Mouse (Mus musculus) activated CD4-positive, CD25-positive, alpha-beta regulatory T cell, adult 4 months (primary cell): ENCODE measurements around the gene Sgce. TPM values are rescaled to one million over a fixed set of nuclear protein-coding genes. Genes with fewer than 3 reads are reported as not detected.
"Not testable (repeated sequence)": the region's sequence is repeated elsewhere in the genome, so short reads cannot be mapped to it uniquely, and the experiment has no call there.

ENCODE experiments used
- ATAC-seq: one replicate; pipeline ENCODE4 v1.8.0; 2017
- polyA plus RNA-seq, 2 experiments: library from polyadenylated mRNA; unstranded; fragments of 100-300 nt; shearing (Covaris generic); gene quantifications; one replicate each; pipeline ENCODE4 v1.2.1; 2017

Gene Sgce
- under 1 TPM in 1 of 2 experiments, not detected in 1; 0.54 TPM for polyA plus RNA-seq

DNA sequence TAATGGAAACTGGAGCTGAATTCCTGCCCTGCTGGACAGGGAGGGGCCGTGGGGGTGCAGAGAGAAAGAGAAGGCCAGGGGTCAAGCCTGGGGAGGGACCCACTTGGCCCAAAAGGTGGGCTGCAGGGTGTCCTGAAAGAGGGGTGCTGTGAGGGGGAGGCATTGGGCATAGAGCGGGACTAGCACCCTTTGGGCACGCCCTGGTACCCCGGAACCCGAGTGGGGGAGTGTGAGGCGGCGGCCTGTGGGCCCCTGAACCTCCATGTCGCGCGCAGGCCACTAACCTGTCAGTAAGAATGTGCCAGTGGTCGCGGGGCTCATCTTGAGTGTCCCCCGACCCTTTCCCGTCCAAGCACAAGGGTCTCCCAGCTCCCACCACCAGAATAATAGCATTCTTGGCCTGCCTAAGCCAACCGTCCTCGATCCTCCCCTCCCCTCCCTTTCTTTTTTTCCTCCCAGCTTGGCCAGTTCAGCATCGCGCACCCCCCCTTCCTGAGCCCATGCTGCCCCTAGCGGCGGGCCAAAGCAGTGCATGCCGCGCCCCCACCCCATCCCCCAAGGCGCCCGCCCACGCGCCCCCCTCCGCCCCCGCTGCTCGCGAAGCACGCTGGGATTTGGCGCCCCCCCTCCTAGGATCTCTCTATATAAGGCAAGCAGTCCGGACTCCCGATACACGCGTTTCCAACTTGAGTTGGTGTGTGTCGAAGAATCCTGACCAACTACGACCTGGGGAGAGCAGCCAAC, at the start of gene Sgce, which contains the start of gene Peg10:
Sgce (minus strand) TSS at position 512 of the 744 bp plus-strand sequence.
Peg10 (plus strand) TSS at position 611 of the 744 bp plus-strand sequence.
- no peak for ATAC-seq

DNA sequence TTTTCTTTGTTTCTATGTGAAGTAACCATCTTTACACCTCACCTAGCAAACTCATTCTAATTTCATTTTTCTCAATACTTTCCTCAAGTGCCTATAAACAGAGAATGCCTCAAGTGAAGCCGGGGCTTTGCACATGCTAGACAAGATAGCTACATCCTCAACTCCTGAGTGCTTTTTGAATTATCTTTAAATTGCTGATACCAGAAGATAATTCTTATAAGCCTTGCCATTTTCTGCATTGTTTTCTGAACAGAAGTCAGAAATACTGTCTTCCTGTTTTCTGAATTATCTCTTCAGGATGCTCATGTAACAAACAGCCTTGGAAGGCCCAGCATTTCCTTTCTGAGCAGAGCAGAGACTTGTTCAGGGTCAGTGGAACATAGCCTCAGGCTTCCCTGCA, 49.3 kb upstream of the Sgce start:
- no peak for ATAC-seq

- ATAC-seq = no peak
Observed at GRCm38 (mm10) chr6:4762252-4762651, 15.2 kb upstream of the Sgce start.

GRCm38 (mm10) chr6:4761415-4762142, 14.6 kb upstream of the Sgce start:
- not testable (repeated sequence) for ATAC-seq

DNA sequence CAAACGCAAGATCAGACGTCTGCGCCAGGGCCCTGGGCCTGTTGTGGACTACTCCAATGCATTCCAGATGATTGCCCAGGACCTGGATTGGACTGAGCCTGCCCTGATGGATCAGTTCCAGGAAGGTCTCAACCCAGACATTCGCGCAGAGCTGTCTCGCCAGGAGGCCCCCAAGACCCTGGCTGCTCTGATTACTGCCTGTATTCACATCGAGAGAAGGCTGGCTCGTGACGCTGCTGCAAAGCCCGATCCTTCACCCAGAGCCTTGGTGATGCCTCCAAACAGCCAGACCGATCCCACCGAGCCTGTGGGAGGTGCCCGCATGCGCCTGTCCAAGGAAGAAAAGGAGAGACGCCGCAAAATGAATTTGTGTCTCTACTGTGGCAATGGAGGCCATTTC, 7.9 kb upstream of the Sgce start:
- ATAC-seq = no peak

- no peak for ATAC-seq
Observed at GRCm38 (mm10) chr6:4754286-4754685, 7.3 kb upstream of the Sgce start.

DNA sequence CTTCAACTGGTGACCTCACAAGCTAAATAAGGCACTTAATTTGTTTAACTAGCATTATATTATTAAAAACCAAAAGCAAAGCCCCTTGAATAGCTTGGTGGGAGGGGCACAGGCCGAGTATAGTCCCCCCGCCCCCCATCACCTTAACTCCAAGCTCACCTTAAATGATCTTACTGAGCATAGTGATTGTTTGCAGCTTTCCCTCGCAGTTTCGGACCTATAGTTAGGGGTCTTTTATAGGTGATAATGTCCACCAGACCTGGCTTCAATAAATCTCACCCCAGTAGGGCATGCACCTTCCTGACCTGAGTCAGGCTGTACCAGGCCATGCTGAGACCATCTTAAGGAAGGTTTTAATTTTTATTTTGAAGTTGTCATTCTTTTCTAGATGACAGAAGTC, 4.3 kb upstream of the Sgce start:
- no peak for ATAC-seq

DNA sequence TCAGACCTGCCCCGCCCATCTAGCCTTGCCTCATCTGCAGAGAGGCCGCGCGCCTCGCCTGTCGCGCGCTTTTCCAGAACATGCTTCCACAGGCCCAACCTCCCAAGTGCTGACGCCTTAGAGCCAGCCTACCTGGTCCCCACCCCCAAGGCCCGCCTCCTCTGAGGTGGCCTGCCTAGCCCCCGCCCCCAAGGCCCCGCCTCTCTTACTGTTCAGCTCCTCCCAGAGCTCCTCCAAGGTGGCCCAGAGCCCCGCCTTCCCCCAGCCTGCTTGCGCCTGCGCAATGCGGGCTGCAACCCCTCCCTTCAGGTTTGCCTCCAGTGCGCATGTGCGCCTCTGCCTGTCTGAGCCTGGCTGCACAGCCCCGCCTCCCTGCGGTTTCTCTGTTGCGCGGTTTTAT, 2.1 kb upstream of the Sgce start:
- ATAC-seq = peak; percentile 32

DNA sequence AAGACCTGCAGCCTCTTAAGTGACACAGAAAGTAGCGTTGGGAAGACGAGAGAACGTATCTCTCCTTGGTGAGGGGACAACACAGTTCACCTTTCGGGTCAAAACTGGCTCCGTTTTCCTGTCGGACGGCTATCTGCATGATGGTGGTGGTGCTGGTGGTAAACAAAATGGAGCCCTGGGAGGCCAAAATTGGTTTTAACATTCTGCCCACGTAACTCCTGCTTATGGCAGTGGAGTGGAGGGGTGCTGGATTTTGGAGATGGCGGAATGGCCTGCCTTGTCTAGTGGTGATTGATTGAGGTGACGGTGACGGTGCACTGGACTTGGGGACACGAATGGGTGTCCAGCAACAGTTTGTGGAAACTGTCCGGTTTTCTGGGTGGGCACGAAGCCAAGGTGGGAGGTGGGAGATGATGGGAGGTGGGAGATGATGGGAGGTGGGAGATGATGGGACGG, 1.5 kb upstream of the Sgce start:
- no peak for ATAC-seq

DNA sequence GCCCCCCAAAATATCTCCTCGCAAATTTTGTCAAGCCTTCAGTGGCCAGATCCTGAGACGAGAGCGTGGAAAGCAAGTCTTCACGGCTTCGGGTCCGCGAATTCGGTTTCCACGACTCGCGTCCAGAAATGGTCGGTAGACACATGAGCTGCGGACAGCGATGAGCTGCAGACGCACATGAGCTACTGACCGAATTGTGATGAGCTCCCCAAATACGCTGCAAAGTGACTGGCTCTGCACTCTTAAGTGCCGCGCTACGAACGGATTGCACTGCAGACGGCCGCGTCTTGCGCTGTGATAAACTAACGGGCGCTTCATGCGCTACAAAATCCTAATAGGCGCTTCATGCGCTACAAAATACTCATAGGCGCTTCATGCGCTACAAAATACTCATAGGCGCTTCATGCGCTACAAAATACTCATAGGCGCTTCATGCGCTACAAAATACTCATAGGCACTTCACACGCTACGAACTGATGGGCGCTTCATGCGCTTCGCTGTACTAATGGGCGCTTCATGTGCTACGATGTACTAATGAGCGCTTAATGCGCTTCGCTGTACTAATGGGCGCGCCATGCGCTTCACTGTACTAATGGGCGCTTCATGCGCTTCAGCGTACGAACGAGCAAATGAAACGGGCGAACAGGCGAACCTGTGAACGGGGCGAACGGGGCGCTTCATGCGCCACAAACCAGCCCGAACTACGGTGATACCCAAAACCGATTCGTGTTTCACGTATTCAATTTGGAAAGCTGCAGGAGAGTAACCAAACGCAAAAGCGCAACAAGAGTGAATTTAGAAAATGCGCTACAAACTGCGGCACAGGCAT, 884 bp upstream of the Sgce start:
- no peak for ATAC-seq

DNA sequence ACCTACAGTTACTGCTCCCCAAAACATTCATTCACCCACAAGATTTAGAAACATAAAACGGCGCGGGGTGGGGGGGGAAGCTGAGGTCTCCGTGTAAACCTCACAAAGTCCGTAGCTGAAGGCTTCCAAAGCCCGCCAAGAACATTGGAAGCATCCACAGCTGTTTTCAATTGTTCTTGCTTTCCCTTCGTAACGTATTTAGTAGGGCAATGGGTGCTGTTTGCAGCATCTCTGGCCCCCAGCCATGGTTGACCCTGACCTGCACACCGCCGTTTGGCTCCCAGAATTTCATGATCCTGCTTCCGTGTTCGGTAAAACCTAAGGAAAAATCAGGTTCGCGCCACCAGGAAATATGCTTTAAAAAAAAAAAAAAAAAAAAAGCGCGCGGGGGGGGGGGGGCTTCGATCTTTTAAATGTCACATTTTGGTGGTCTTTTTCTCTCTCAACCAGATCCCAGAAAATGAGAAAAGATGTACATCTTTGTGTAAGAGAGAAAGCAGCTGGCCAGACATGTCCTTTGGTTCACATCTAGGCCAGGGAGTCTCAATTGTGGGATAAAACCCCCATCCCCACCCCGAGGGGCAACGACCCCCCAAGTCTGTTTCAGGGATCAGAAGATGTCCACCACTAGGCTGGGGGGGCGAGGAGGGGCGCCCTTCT, 841 bp downstream of the Sgce start:
- no peak for ATAC-seq

DNA sequence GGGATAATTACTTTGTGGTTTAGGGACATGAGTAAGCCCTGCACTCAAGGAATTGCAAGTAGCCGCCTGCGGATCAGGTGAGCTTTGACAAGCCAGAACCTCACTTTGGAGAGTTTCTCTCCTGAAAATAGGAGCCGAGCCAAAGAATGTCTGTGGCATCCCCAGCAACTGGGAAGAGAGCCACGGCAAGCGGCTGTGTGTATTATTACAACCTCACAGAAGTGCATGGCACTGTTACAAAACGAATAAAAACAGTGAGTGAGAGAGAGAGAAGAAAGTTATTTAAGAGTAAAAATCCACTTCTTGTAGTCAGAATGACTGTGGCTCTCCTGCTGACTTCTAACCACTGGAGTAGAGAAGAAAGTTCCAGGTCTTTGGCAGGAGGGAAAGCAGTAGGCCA, 6.5 kb downstream of the Sgce start:
- ATAC-seq = no peak

DNA sequence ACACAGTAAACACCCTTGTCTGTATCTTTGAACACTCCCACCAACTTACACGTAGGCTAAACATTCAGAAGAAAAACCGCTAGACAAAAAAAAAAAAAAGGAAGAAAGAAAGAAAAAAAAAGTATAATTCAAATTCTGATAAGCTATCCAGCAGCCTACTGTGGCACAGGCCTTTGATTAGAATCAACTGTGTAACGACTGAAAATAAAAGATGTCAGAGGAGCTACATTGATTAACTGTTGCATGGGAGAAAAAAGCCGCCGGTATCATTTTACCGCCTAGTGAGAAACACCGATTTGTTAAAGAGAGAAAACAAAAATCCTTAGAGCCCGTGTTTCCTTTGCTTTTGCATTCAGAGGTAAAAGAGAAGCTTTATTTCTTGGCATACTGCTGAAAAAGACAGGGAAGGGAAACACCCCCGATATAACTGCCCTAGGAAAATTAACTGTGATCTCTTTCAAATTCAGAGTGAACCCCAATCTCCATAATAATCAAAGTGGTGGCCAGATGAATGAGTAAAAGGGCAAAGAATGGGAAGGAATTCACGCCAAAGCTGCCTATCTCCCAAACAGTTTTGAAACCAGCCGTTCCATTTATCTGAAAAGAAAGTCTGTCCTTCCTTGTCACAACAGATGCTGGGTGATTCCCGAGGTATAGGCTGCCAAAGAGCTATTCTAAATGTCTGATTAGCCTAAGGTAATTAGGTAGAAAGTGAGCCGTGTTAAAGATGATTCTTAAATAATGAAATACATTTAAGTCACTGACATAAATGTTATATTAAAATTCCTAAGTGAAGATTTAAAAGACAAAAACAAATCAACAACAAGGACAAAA, 7.3 kb downstream of the Sgce start:
- no peak for ATAC-seq

DNA sequence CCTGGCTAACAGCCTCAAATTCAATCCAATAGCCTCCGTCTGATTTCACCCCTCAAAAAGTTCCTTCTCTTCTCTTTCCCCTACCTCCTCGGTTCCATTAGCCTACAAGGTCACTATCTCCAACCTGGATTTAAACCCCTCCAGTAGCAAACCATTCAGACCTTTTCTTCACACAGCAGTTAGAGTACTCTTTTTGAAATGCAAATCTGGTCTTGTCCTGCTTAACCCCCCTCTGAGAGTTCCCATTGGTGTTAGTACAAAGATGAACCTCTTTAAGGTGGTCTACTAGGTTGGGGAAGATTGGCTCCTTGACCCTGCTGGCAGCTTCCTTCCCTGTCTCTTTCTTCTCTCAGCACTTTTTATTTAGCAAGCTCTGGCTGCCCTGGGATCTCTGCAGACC, 8.3 kb downstream of the Sgce start:
- ATAC-seq = no peak

DNA sequence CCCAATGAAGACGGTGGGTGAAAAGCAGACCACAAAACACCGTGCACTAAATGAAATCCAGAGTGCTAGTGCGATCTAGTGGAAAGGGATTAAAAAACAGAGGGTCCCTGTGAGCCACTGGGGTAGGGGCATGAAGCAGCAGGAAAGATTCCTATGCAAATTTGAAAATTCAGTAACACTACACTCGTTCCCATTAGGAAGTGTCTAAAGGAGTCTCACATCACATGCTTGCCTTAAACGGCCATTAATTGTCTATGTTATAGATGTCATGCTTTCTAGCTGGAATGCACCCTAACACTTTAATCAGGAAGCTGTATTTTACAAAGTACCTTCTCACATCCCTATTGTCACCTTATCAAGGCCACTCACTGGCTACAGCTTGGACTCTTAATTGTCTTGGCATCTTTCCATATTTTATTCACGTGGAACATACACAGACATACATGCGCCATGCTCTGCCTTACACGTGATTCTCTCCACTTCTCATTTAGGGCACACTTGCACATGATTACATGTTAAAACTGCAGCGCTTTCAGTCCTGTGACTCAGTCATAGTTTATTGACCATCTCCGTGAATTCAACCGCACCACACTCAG, 8.9 kb downstream of the Sgce start:
- no peak for ATAC-seq

DNA sequence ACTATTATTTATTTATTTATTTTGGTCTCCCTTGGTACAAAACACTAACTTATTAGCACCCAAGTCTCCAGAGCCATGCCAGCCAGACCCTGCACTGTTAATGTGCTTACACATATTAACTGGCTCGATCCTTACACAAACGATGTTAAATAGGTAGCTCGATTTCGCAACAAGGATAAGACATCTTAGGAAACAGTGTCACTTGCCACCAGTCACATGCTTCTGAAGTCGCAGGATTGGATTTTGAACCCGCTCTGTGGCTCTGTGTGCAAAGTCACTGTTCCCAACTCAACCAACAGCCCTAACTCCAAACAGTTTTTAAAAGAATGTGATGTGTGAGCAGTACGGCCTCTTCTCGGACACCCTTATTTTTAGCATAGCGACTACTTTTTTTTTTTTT, 10.6 kb downstream of the Sgce start:
- ATAC-seq = no peak

DNA sequence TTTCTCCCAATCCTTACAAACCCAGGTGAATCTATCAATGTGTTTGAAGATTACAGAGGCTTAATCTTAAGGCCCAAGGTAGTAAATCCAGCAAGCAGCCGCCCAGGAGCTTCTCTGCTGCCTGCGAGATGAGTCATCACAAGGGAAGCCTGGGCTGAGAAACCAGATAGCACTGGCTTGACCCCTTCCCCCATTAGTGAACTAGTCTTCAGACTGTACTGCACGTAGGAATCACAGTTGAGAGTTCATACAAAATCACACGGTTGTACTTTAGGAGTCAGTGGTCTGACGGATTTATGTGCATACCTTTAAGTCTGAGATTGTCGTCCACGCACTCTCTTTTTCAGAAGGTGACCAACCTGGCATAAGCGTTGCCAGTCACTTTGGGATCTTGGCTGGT, 13.8 kb downstream of the Sgce start:
- ATAC-seq = no peak

- ATAC-seq = no peak
Observed at GRCm38 (mm10) chr6:4731675-4732074, 15.3 kb downstream of the Sgce start.

DNA sequence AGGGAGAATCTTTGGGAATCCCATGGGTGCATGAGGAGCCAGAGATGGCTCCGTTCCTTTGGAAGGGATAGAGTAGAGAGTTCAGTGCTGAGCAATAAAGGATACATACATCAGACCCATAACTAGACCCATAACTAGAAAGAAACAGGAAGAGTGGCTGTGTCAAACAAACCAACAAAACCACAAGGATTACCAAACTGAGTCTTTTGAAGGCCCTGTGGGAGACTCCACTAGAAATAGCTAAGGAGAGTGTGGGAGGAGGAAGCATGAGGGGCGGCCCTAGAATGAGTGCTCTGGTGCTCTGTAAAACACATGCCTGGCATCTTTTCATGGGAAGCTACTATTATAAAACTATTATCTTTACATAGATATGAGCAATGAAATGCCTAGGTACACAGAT, 18.7 kb downstream of the Sgce start:
- no peak for ATAC-seq

DNA sequence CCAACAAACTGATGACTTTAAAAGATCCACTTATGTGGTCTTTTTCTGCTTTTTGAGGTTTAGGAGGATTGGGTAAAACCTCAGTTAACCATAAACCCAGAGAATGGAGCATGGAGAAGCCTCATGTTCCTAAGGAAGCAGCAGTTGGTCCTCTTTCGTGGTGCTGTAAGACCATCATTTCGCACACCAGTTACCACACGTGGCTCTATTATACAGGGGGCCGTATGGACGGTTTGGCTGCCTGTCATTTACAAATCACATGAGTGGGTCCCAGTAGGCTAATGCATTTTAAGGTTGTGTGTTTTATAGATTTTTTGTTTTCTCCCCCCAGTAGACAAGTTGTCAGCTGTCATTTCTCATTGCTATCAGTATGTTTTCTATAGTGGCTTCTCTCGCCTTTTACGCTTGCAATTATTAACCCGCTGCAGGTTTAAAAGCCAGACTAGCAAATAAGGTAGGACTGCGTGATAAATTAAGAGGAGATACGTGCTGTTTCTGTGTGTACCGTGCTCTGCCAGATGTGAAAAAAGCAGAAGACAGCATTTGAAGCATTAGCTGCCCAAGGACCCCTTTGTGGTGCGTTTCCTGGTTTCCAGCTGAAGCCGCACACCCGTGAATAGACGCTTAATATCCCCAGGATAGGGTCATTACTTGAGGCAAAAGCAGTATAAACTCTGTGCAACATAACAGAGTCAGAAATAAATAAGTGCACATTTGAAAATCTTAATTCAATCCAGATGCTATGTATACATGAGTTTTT, 22.8 kb downstream of the Sgce start:
- no peak for ATAC-seq
